In genomic region chr8:111353497-111353896, GRCm38 (mm10) we compare ENCODE assay signal across 18 mouse cellular contexts. TPM values are rescaled to one million over a fixed set of nuclear protein-coding genes. Genes with fewer than 3 reads are reported as not detected.
DNase-seq lines count a peak whose midpoint lies in the region; ATAC-seq and TF ChIP-seq lines count a peak whose summit lies in the region.
"Had no signal": no experiment of that assay in that cellular context is flagged by ENCODE, and none has a peak within 500 bp of the region (broad histone marks: within the 10 kb centered on the region; RNA-seq: fewer than 3 reads in every experiment).

No protein-coding gene starts in this region.

- DNase-seq in frontal cortex, postnatal 25 days (ENCODE audit: low spot score in 2 of 2): no peak
- peak; percentile 34 for DNase-seq in cerebellum, adult 9-10 months
- DNase-seq in layer of hippocampus, adult 18-20 months (ENCODE audit: low spot score in 2 of 2): peak; percentile 40 to 71
- peak; percentile 13 to 57 for DNase-seq in left cerebral cortex, postnatal 10 days (ENCODE audit: extremely low spot score in 1 of 2, low spot score in 2 of 2)
- no peak for DNase-seq in lung, adult 2 months
- DNase-seq in lung, postnatal 10 days: no peak
- DNase-seq: kidney, postnatal 4 days; lung, postnatal 14 days had no signal

- no peaks in the 10 kb centered on the region for H3K9me3 ChIP-seq in kidney, embryonic 16.5 days (ENCODE audit: low read length)
- H3K9me3 ChIP-seq: G1E; heart, embryonic 10.5 days; midbrain, embryonic 13.5 days; neural tube, embryonic 12.5 days had no signal

- no peaks in the 10 kb centered on the region for H3K36me3 ChIP-seq in kidney, embryonic 16.5 days (ENCODE audit: insufficient read depth, low read length)
- H3K36me3 ChIP-seq: G1E; heart, embryonic 10.5 days; midbrain, embryonic 13.5 days; neural tube, embryonic 12.5 days had no signal

- H3K27me3 ChIP-seq in kidney, embryonic 16.5 days (ENCODE audit: insufficient read depth, low read length): no peaks in the 10 kb centered on the region
- H3K27me3 ChIP-seq: midbrain, embryonic 13.5 days; neural tube, embryonic 12.5 days had no signal

- H3K9ac ChIP-seq in kidney, embryonic 16.5 days (replicated peaks; ENCODE audit: low read length): no peak overlapping the region
- H3K9ac ChIP-seq: midbrain, embryonic 13.5 days; neural tube, embryonic 12.5 days had no signal

- no peak overlapping the region for H3K4me2 ChIP-seq in kidney, embryonic 16.5 days (replicated peaks; ENCODE audit: low read depth, low read length)
- H3K4me2 ChIP-seq: liver, embryonic 11.5 days; midbrain, embryonic 13.5 days; neural tube, embryonic 12.5 days had no signal

- intact Hi-C loops in left cerebral cortex, postnatal 10 days (cut with DNase I): no loop called here

- H3K4me1 ChIP-seq in kidney, embryonic 16.5 days (ENCODE audit: insufficient read depth, low read length): no peaks in the 10 kb centered on the region
- H3K4me1 ChIP-seq in lung, adult 2 months (ENCODE audit: control insufficient read depth, insufficient read depth, low read length): no peaks in the 10 kb centered on the region
- H3K4me1 ChIP-seq: heart, embryonic 10.5 days; midbrain, embryonic 13.5 days; neural tube, embryonic 12.5 days had no signal

- no peak overlapping the region for H3K4me3 ChIP-seq in kidney, embryonic 16.5 days (ENCODE audit: low read length)
- no peak overlapping the region for H3K4me3 ChIP-seq in lung, adult 2 months (replicated peaks; ENCODE audit: extremely low read depth, low read depth, low read length)
- H3K4me3 ChIP-seq: erythroblast, embryonic 14.5 days; heart, embryonic 10.5 days; midbrain, embryonic 13.5 days; neural tube, embryonic 12.5 days had no signal

- TF ChIP-seq CTCF in lung, adult 2 months (IDR thresholded peaks at IDR 0.05; ENCODE audit: insufficient read depth, low read length): no peak

- peak; percentile 73 for ATAC-seq in frontal cortex, adult (ENCODE audit: low TSS enrichment)
- no peak for ATAC-seq in kidney, embryonic 16.5 days (ENCODE audit: low FRiP score, low TSS enrichment)
- ATAC-seq: intestine, postnatal 0 days; midbrain, embryonic 13.5 days had no signal

- no peak overlapping the region for H3K27ac ChIP-seq in kidney, embryonic 16.5 days (ENCODE audit: low read length)
- H3K27ac ChIP-seq: heart, embryonic 10.5 days; midbrain, embryonic 13.5 days; neural tube, embryonic 12.5 days had no signal

- TF ChIP-seq POLR2A in lung, adult 2 months (IDR thresholded peaks at IDR 0.05; ENCODE audit: borderline replicate concordance, extremely low read depth, low read depth, low read length): no peak

- WGBS in kidney, embryonic 16.5 days: 86% methylated on average over 9 of the region's 9 CpGs
- 81% methylated on average over 9 of the region's 9 CpGs for WGBS in lung, adult 2 months

RNA-seq across cellular contexts. Expression of gene Mlkl, which starts 15.5 kb away (rescaled TPM):
- under 1 TPM; 0.20 TPM for total RNA-seq in layer of hippocampus, adult 18-20 months (2021)
- total RNA-seq in left cerebral cortex, postnatal 10 days (2021): under 1 TPM; 0.34 to 0.58 TPM
- polyA plus RNA-seq in kidney, embryonic 16.5 days (2015; fragmentation: Nextera tagmentation; extraction: Ambion mirVana): 1.8 and 2.5 TPM in 2 replicates
- polyA plus RNA-seq in lung, adult 2 months (2012; rRNA removed): 1.7 and 2.5 TPM in 2 replicates
- total RNA-seq: G1E had no signal
- polyA plus RNA-seq: G1E had no signal

RNA-seq across cellular contexts. Expression of gene Fa2h, which starts 40.1 kb away (rescaled TPM):
- total RNA-seq in layer of hippocampus, adult 18-20 months (2021): 10 to 100 TPM; 22.8 to 25.6 TPM
- total RNA-seq in left cerebral cortex, postnatal 10 days (2021): 1 to 10 TPM; 4.1 to 5.1 TPM
- 1.7 and 1.8 TPM in 2 replicates for polyA plus RNA-seq in kidney, embryonic 16.5 days (2015; fragmentation: Nextera tagmentation; extraction: Ambion mirVana)
- 0.80 and 1.3 TPM in 2 replicates for polyA plus RNA-seq in lung, adult 2 months (2012; rRNA removed)
- total RNA-seq: hematopoietic stem cell, adult 5-6 weeks had no signal
- polyA plus RNA-seq: erythroblast, embryonic 14.5 days; G1E; heart, embryonic 10.5 days; liver, embryonic 11.5 days; neural tube, embryonic 12.5 days had no signal

RNA-seq across cellular contexts. Expression of gene Rfwd3, which starts 53.5 kb away (rescaled TPM):
- total RNA-seq in layer of hippocampus, adult 18-20 months (2021): 10 to 100 TPM; 24.2 to 25.0 TPM
- 10 to 100 TPM; 17.4 to 17.7 TPM for total RNA-seq in left cerebral cortex, postnatal 10 days (2021)
- polyA plus RNA-seq in kidney, embryonic 16.5 days (2015; fragmentation: Nextera tagmentation; extraction: Ambion mirVana): 71.9 and 74.9 TPM in 2 replicates
- polyA plus RNA-seq in lung, adult 2 months (2012; rRNA removed): 8.0 and 10.8 TPM in 2 replicates

Comparison
In these comparisons a context has a peak if more than half of its experiments do, and no peak if none do; other contexts are left out.
1. DNase-seq: peak in cerebellum, adult 9-10 months (single experiment), layer of hippocampus, adult 18-20 months (2 of 2) and left cerebral cortex, postnatal 10 days (2 of 2); none in frontal cortex, postnatal 25 days (0 of 2), lung, adult 2 months (single experiment) and lung, postnatal 10 days (single experiment).